Mouse (Mus musculus) liver, adult (tissue): ENCODE results near the gene Fibp.

Experiments used
- GATA4 ChIP-seq: IDR thresholded peaks from 2 replicates; pipeline ENCODE4 v1.6.1; 2014; ENCODE audit warnings: mild to moderate bottlenecking, low read length; ENCODE audit not compliant: insufficient replicate concordance

Gene Fibp

DNA sequence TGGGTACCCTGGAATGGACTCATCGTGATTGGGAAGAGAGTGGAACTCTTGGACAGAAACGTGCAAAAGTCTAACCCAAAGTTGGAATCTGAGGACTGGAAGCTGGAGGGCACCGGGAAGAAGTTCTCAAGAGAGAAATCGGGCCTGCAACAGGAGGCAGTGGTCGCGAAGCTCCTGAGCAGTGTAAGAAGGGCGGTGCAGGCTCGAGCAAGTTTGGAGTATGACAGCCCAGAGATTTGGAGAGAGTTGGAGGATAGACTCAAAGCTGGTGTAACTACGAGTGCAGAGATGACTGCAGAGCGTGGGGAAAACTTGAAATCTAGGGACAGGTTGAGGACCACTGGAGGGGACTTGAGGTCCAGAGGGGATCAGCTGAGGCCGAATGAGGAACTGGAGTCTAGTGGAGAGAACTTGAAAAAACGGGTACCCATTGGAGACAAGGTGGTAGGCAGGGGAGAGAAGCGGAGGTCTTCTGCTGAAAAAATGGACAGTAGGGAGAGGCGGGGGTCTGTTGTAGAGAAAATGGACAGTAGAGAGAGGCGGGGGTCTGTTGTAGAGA lies 50.7 kb downstream of the Fibp start:
- TF ChIP-seq GATA4, result no peak

- TF ChIP-seq GATA4, result no peak
These were observed 51.9 kb downstream of the Fibp start for GRCm38 (mm10) chr19:5512091-5513004.

DNA sequence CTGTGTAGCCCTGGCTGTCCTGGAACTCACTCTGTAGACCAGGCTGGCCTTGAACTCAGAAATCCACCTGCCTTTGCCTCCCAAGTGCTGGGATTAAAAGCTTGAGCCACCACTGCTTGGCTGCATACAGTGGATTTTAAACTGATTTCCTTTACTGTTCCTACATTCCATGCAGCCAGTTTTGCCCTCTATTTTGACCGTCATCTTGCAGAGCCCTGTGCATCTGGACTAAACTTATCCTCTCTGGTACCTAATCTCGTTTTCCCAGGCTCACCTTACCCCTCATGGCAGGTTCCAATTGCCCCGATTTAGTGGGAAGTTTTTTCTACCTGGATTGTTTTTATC lies 52.6 kb downstream of the Fibp start:
- TF ChIP-seq GATA4, result no peak
